Mouse (Mus musculus) megakaryocyte, embryonic 14.5 days (primary cell): ENCODE measurements around the gene Tnrc6a.

ENCODE experiments used
- FLI1 ChIP-seq: IDR thresholded peaks from 2 replicates; pipeline ENCODE4 v1.6.1; 2012; ENCODE audit warnings: low read length, inconsistent platforms, mixed read lengths
- GATA1 ChIP-seq: IDR thresholded peaks from 3 replicates; pipeline ENCODE4 v1.6.1; 2012; ENCODE audit warnings: mixed read lengths, low read length, inconsistent platforms, borderline replicate concordance

GRCm38 (mm10) chr7:123211461-123211860, 87.8 kb downstream of the Tnrc6a start:
- TF ChIP-seq GATA1 (no peak), FLI1 (no peak)
